Mouse (Mus musculus) hindbrain, embryonic 14.5 days (tissue): ENCODE results near the gene Car12. TPM values are rescaled to one million over a fixed set of nuclear protein-coding genes. Genes with fewer than 3 reads are reported as not detected.

Source experiments
- polyA plus RNA-seq: library from polyadenylated mRNA; unstranded; fragments of >200 nt; fragmentation: Nextera tagmentation; extraction: Ambion mirVana; gene quantifications from 2 replicates; pipeline ENCODE4 v1.2.1, GENCODE M21; 2014

Gene Car12
- polyA plus RNA-seq, 1 experiment from 2014 or later, result 6.5 TPM

Other genes starting within 250 kb of the Car12 start
- gene Fbxl22, start 199.1 kb upstream of the Car12 start, polyA plus RNA-seq, result 0.92 and 1.0 TPM in 2 replicates
- 64.8 and 72.7 TPM in 2 replicates for gene Usp3, start 120.5 kb upstream of the Car12 start, polyA plus RNA-seq
- 27.6 and 28.5 TPM in 2 replicates for gene Aph1b, start 81.8 kb downstream of the Car12 start, polyA plus RNA-seq
- 0.33 and 0.46 TPM in 2 replicates for gene Gm10647, start 83.4 kb downstream of the Car12 start, polyA plus RNA-seq
- gene Aph1c, start 121.0 kb downstream of the Car12 start, polyA plus RNA-seq, result 4.5 and 6.4 TPM in 2 replicates
- 33.8 and 38.2 TPM in 2 replicates for gene Rab8b, start 206.0 kb downstream of the Car12 start, polyA plus RNA-seq
- gene Rps27l, start 232.4 kb downstream of the Car12 start, polyA plus RNA-seq, result 215 and 261 TPM in 2 replicates